Mouse (Mus musculus): ENCODE results near the gene Bckdhb.

DNA sequence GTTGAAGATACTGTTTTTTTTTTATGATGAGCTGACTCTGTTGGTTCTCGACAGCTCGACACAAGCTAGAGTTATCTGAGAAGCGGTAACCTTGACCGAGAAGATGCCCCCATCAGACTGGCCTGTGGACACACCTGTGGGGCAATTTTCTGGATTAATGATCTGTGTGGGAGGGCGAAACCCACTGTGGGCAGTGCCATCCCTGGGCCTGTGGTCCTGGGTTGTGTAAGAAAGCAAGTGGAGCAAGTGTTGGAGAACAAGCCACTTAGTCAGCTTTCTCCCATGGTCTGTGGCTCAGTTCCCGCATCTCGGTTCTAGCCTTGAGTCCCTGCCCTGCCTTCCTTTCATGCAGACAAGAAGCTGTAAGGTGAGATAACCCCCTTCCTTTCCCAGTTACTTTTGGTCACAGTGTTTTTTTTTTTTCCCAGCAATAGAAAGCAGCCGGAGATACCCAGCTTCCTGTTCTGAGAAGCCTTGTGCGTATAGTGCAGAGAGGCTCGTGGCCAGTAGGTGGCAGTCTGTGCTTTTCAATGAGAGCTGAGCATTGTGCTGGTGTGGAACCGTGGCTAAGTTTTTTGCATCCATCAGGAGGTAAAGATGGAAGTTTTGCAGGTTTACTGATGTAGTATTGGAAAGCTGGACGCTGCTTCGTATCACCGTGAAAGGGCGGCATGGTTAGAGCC, 31.8 kb downstream of the Bckdhb start:
- TF ChIP-seq CTCF (IDR thresholded peaks at IDR 0.05; ENCODE audit: extremely low read depth, insufficient read depth, low read length) (peak; percentile 93), POLR2A (IDR thresholded peaks at IDR 0.05; ENCODE audit: extremely low read depth, insufficient read depth, low read length) (no peak)
